Mouse (Mus musculus): ENCODE measurements at regions not wholly inside any gene's neighbourhood (a gene's known extent, or its start where the extent isn't known, plus 50 kb on each side); places are given as distances from the start of the nearest gene placed in this dataset.

DNA sequence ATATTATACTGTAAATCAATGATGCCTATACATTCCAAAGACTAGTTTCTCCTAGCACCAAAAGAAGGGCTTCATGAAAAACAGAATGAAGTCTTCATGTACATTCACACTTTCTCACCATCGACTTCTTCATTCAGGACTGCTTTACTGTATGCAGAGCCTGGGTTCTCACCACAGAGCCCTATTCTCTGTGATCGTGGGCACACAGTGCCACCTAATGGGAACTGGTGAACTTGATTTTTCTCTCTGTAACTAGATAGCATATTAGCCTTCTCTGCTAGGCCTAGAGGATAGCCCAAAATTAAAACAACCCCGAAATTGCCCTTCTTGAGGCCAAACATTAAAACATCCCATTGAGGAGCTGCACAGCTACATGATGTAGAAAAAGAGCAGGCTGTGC is 2458.6 kb upstream of the Gm6569 start:
- peak; percentile 50 for DNase-seq
